Mouse (Mus musculus) ES-E14 (cell line): ENCODE results near the gene Krt19.

Experiments
- CHD2 ChIP-seq: IDR thresholded peaks from 2 replicates; pipeline ENCODE4 v1.6.1; 2014; ENCODE audit warnings: mild to moderate bottlenecking, low read depth, low read length, inconsistent platforms
- MAFK ChIP-seq: IDR thresholded peaks from 2 replicates; pipeline ENCODE4 v1.6.1; 2014; ENCODE audit warnings: mild to moderate bottlenecking, low read depth, low read length, inconsistent platforms; ENCODE audit not compliant: insufficient read depth
- ZNF384 ChIP-seq: IDR thresholded peaks from 2 replicates; pipeline ENCODE4 v1.6.1; 2012; ENCODE audit warnings: low read depth, low read length, inconsistent platforms

- TF ChIP-seq MAFK = no peak
- TF ChIP-seq ZNF384 = no peak
- no peak for TF ChIP-seq CHD2
These were observed 28.1 kb downstream of the Krt19 start for GRCm38 (mm10) chr11:100120331-100120730.
